Mouse (Mus musculus) limb, embryonic 14.5 days (tissue): ENCODE data around the gene Plscr3. TPM values are rescaled to one million over a fixed set of nuclear protein-coding genes. Genes with fewer than 3 reads are reported as not detected.
A peak's percentile ranks its signal among the peaks of the same experiment; 100 is the strongest.

Source experiments
- ATAC-seq: fragments of 200-750 bp; cut with Nextera tagmentation; 2 replicates; pipeline ENCODE4 v1.8.0; 2017; ENCODE audit warnings: low read depth, moderate number of reproducible peaks, moderate TSS enrichment; ENCODE audit not compliant: low FRiP score
- DNase-seq: peaks from one replicate; pipeline ENCODE4 v3.0.0-alpha.2; 2015; ENCODE audit warnings: low spot score
- H3K27ac ChIP-seq: fragments of 300-500 bp; sonication (generic); replicated peaks from 2 replicates; pipeline ENCODE4 v1.5.1; 2014; ENCODE audit warnings: low read depth, mild to moderate bottlenecking, low read length, moderate library complexity, mixed read lengths
- H3K27me3 ChIP-seq: fragments of 300-500 bp; sonication (generic); 2 replicates; pipeline ENCODE4 v1.6.1; 2014; ENCODE audit warnings: low read length, mixed read lengths; ENCODE audit not compliant: control insufficient read depth, insufficient read depth
- H3K36me3 ChIP-seq: fragments of 300-500 bp; sonication (generic); 2 replicates; pipeline ENCODE4 v1.6.1; 2014; ENCODE audit warnings: mild to moderate bottlenecking, low read length, moderate library complexity, mixed read lengths; ENCODE audit not compliant: control insufficient read depth, insufficient read depth
- H3K4me1 ChIP-seq: fragments of 300-500 bp; sonication (generic); 2 replicates; pipeline ENCODE4 v1.6.1; 2014; ENCODE audit warnings: antibody characterized with exemption, low read length, mixed read lengths; ENCODE audit not compliant: control insufficient read depth, insufficient read depth
- H3K4me2 ChIP-seq: fragments of 300-500 bp; sonication (generic); replicated peaks from 2 replicates; pipeline ENCODE4 v1.6.1; 2014; ENCODE audit warnings: low read depth, mild to moderate bottlenecking, low read length, moderate library complexity; ENCODE audit not compliant: severe bottlenecking
- H3K4me3 ChIP-seq: fragments of 300-500 bp; sonication (generic); replicated peaks from 2 replicates; pipeline ENCODE4 v1.5.1; 2014; ENCODE audit warnings: low read length
- H3K9ac ChIP-seq: fragments of 300-500 bp; sonication (generic); 2 replicates; pipeline ENCODE4 v1.6.1; 2014; ENCODE audit warnings: mild to moderate bottlenecking, low read depth, low read length, moderate library complexity; ENCODE audit not compliant: severe bottlenecking
- H3K9me3 ChIP-seq: fragments of 300-500 bp; sonication (generic); 2 replicates; pipeline ENCODE4 v1.6.1; 2016; ENCODE audit warnings: low read length; ENCODE audit not compliant: control insufficient read depth
- POLR2A ChIP-seq: fragments of 200-500 bp; IDR thresholded peaks from 2 replicates; pipeline ENCODE4 v1.8.0; 2012; ENCODE audit warnings: inconsistent platforms, mild to moderate bottlenecking, moderate library complexity, borderline replicate concordance; ENCODE audit not compliant: insufficient read depth, insufficient read length; ENCODE audit errors: extremely low read depth
- WGBS: fragments of 180-500 bp; shearing (Covaris S2); extraction: QIAGEN DNeasy Blood & Tissue Kit; methylation state at CpG from one replicate; pipeline ENCODE4 v1.1.7; 2014; 5-methylcytosine and 5-hydroxymethylcytosine counted together
- polyA plus RNA-seq, 2 experiments: library from polyadenylated mRNA; depleted of rRNA in 1 of 2; stranded (reverse) in 1 of 2; unstranded in 1 of 2; fragments of >200 nt; fragmentation: Nextera tagmentation in 1 of 2; extraction: Ambion mirVana in 1 of 2; gene quantifications; 2 replicates each; pipeline versions ENCODE4 v1.2.1 to v1.2.3; 2012 to 2014

The Plscr3 gene
- polyA plus RNA-seq, 2 experiments, result 137 to 190 TPM

GRCm38 (mm10) chr11:69801379-69801977 lies 44.7 kb upstream of the Plscr3 start, which contains the start of gene Fgf11:
Gene Fgf11, minus strand, starts transcription at chr11:69801857.
- no peak for TF ChIP-seq POLR2A
- ATAC-seq (no peak), DNase-seq (no peak)
- Histone ChIP-seq H3K4me3 (peak within 1 kb of the TSS; percentile 61), H3K27ac (peak within 1 kb of the TSS; percentile 74), H3K9me3 (no peaks in the 10 kb centered on the region), H3K4me1 (peaks cover 53% of the 10 kb centered on the region), H3K9ac (peak within 1 kb of the TSS; percentile 57), H3K27me3 (peaks cover 47% of the 10 kb centered on the region), H3K4me2 (peak within 1 kb of the TSS; percentile 94), H3K36me3 (no peaks in the 10 kb centered on the region)
- under 1% methylated on average over 33 of the region's 33 CpGs for WGBS

- ATAC-seq, result peak; percentile 37; the same call in 1 of the 2 replicates
- Histone ChIP-seq H3K9ac (peak overlapping the region; percentile 56), H3K27ac (no peak overlapping the region), H3K4me3 (peak overlapping the region; percentile 61), H3K27me3 (peaks cover 47% of the 10 kb centered on the region), H3K4me1 (peaks cover 53% of the 10 kb centered on the region), H3K36me3 (no peaks in the 10 kb centered on the region), H3K4me2 (peak overlapping the region; percentile 94), H3K9me3 (no peaks in the 10 kb centered on the region)
- WGBS, result 1% methylated on average over 33 of the region's 33 CpGs
- peak; percentile 73 for DNase-seq
- TF ChIP-seq POLR2A, result no peak
Measured at GRCm38 (mm10) chr11:69802648-69803105, 43.5 kb upstream of the Plscr3 start.

GRCm38 (mm10) chr11:69803328-69803727 lies 42.8 kb upstream of the Plscr3 start:
- DNase-seq (no peak), ATAC-seq (0 out of 2 replicates have a peak, but pooled peaks have one; percentile 0)
- Histone ChIP-seq H3K9me3 (no peaks in the 10 kb centered on the region), H3K27me3 (peaks cover 47% of the 10 kb centered on the region), H3K4me2 (peak overlapping the region; percentile 94), H3K4me1 (peaks cover 53% of the 10 kb centered on the region), H3K4me3 (peak overlapping the region; percentile 61), H3K27ac (no peak overlapping the region), H3K9ac (peak overlapping the region; percentile 44), H3K36me3 (no peaks in the 10 kb centered on the region)
- under 1% methylated on average over 12 of the region's 12 CpGs for WGBS
- no peak for TF ChIP-seq POLR2A

GRCm38 (mm10) chr11:69803786-69804651 lies 42.2 kb upstream of the Plscr3 start:
- ATAC-seq, result peak; percentile 38; the same call in 1 of the 2 replicates
- Histone ChIP-seq H3K27ac (no peak overlapping the region), H3K4me1 (peaks cover 53% of the 10 kb centered on the region)

GRCm38 (mm10) chr11:69804652-69804940 lies 41.6 kb upstream of the Plscr3 start:
- no peak for DNase-seq
- H3K9me3 ChIP-seq, result no peaks in the 10 kb centered on the region
- H3K36me3 ChIP-seq, result no peaks in the 10 kb centered on the region
- WGBS, result 4% methylated on average over 12 of the region's 12 CpGs
- ATAC-seq, result no peak
- peak overlapping the region; percentile 94 for H3K4me2 ChIP-seq
- H3K27ac ChIP-seq, result no peak overlapping the region
- peak overlapping the region; percentile 61 for H3K4me3 ChIP-seq
- TF ChIP-seq POLR2A, result no peak
- peaks cover 47% of the 10 kb centered on the region for H3K27me3 ChIP-seq
- H3K9ac ChIP-seq, result no peak overlapping the region
- H3K4me1 ChIP-seq, result peaks cover 50% of the 10 kb centered on the region

More at GRCm38 (mm10) chr11:69803786-69804651, 42.2 kb upstream of the Plscr3 start:
- H3K9me3 ChIP-seq, result no peaks in the 10 kb centered on the region
- 2% methylated on average over 55 of the region's 60 CpGs for WGBS
- TF ChIP-seq POLR2A, result no peak
- peak overlapping the region; percentile 94 for H3K4me2 ChIP-seq
- DNase-seq, result peak; percentile 74
- H3K4me3 ChIP-seq, result peak overlapping the region; percentile 61
- peak overlapping the region; percentile 44 for H3K9ac ChIP-seq
- H3K27me3 ChIP-seq, result peaks cover 47% of the 10 kb centered on the region
- H3K36me3 ChIP-seq, result no peaks in the 10 kb centered on the region
